Mouse (Mus musculus) liver, embryonic 16.5 days (tissue): Measurements from ENCODE around the gene Adgrl3. TPM values are rescaled to one million over a fixed set of nuclear protein-coding genes. Genes with fewer than 3 reads are reported as not detected.
A peak's percentile ranks its signal among the peaks of the same experiment; 100 is the strongest.

Source experiments
- ATAC-seq: fragments of 200-750 bp; cut with Nextera tagmentation; 2 replicates; pipeline ENCODE4 v1.8.0; 2017; ENCODE audit warnings: low read depth, mild to moderate bottlenecking, moderate number of reproducible peaks, moderate library complexity
- H3K27ac ChIP-seq: fragments of 300-500 bp; sonication (generic); 2 replicates; pipeline ENCODE4 v1.5.1; 2014; ENCODE audit warnings: mild to moderate bottlenecking, low read length
- H3K27me3 ChIP-seq: fragments of 300-500 bp; sonication (generic); 2 replicates; pipeline ENCODE4 v1.6.1; 2014; ENCODE audit warnings: low read depth, low read length, mixed read lengths; ENCODE audit not compliant: control insufficient read depth, insufficient read depth
- H3K36me3 ChIP-seq: fragments of 300-500 bp; sonication (generic); 2 replicates; pipeline ENCODE4 v1.6.1; 2014; ENCODE audit warnings: mild to moderate bottlenecking; ENCODE audit not compliant: control insufficient read depth, insufficient read depth
- H3K4me1 ChIP-seq: fragments of 300-500 bp; sonication (generic); 2 replicates; pipeline ENCODE4 v1.6.1; 2014; ENCODE audit warnings: low read depth, low read length, mixed read lengths; ENCODE audit not compliant: control insufficient read depth
- H3K4me2 ChIP-seq: fragments of 300-500 bp; sonication (generic); 2 replicates; pipeline ENCODE4 v1.6.1; 2014; ENCODE audit warnings: low read depth, low read length, mixed read lengths
- H3K4me3 ChIP-seq: fragments of 300-500 bp; sonication (generic); 2 replicates; pipeline ENCODE4 v1.5.1; 2014; ENCODE audit warnings: low read depth, mild to moderate bottlenecking, low read length
- H3K9ac ChIP-seq: fragments of 300-500 bp; sonication (generic); 2 replicates; pipeline ENCODE4 v1.6.1; 2014; ENCODE audit warnings: low read depth, low read length
- H3K9me3 ChIP-seq: fragments of 300-500 bp; sonication (generic); replicated peaks from 2 replicates; pipeline ENCODE4 v1.6.1; 2016; ENCODE audit warnings: low read length; ENCODE audit not compliant: control insufficient read depth
- WGBS: fragments of 180-500 bp; shearing (Covaris S2); extraction: QIAGEN DNeasy Blood & Tissue Kit; methylation state at CpG from one replicate; pipeline ENCODE4 v1.1.7; 2014; ENCODE audit not compliant: insufficient replicate concordance; 5-methylcytosine and 5-hydroxymethylcytosine counted together
- polyA plus RNA-seq: library from polyadenylated mRNA; unstranded; fragments of >200 nt; fragmentation: Nextera tagmentation; extraction: Ambion mirVana; gene quantifications from 2 replicates; pipeline ENCODE4 v1.2.1, GENCODE M21; 2015

Adgrl3 gene
- polyA plus RNA-seq, 1 experiment from 2014 or later = 0.89 TPM

- no peaks in the 10 kb centered on the region for H3K9me3 ChIP-seq
- H3K4me1 ChIP-seq = no peaks in the 10 kb centered on the region
- 79% methylated on average over 8 of the region's 8 CpGs for WGBS
- no peak overlapping the region for H3K9ac ChIP-seq
- H3K4me2 ChIP-seq = no peak overlapping the region
- H3K36me3 ChIP-seq = no peaks in the 10 kb centered on the region
- ATAC-seq = no peak
- no peaks in the 10 kb centered on the region for H3K27me3 ChIP-seq
- no peak overlapping the region for H3K4me3 ChIP-seq
- H3K27ac ChIP-seq = no peak overlapping the region
Observed at GRCm38 (mm10) chr5:81364198-81364643, 344.3 kb downstream of the Adgrl3 start.

- no peaks in the 10 kb centered on the region for H3K4me1 ChIP-seq
- 30% methylated on average over 2 of the region's 2 CpGs for WGBS
- no peak overlapping the region for H3K4me3 ChIP-seq
- H3K27ac ChIP-seq = no peak overlapping the region
- H3K9ac ChIP-seq = no peak overlapping the region
- no peaks in the 10 kb centered on the region for H3K27me3 ChIP-seq
- H3K9me3 ChIP-seq = no peaks in the 10 kb centered on the region
- ATAC-seq = no peak
- no peak overlapping the region for H3K4me2 ChIP-seq
- no peaks in the 10 kb centered on the region for H3K36me3 ChIP-seq
Observed at GRCm38 (mm10) chr5:81365250-81365649, 345.3 kb downstream of the Adgrl3 start.

GRCm38 (mm10) chr5:81370126-81370850 is 350.4 kb downstream of the Adgrl3 start:
- Histone ChIP-seq H3K4me2 (no peak overlapping the region), H3K4me1 (no peaks in the 10 kb centered on the region), H3K27ac (no peak overlapping the region), H3K4me3 (no peak overlapping the region), H3K36me3 (no peaks in the 10 kb centered on the region), H3K27me3 (no peaks in the 10 kb centered on the region), H3K9me3 (no peaks in the 10 kb centered on the region), H3K9ac (no peak overlapping the region)
- 73% methylated on average over 10 of the region's 10 CpGs for WGBS
- no peak for ATAC-seq

- 66% methylated on average over 7 of the region's 7 CpGs for WGBS
- H3K9me3 ChIP-seq = no peaks in the 10 kb centered on the region
- no peak overlapping the region for H3K9ac ChIP-seq
Observed at GRCm38 (mm10) chr5:81375992-81376391, 356.1 kb downstream of the Adgrl3 start.

GRCm38 (mm10) chr5:81405582-81406143 is 385.7 kb downstream of the Adgrl3 start:
- H3K4me2 ChIP-seq = no peak overlapping the region
- 50% methylated on average over 1 of the region's 1 CpGs for WGBS
- H3K27me3 ChIP-seq = no peaks in the 10 kb centered on the region
- H3K9me3 ChIP-seq = no peaks in the 10 kb centered on the region
- H3K36me3 ChIP-seq = no peaks in the 10 kb centered on the region
- H3K9ac ChIP-seq = no peak overlapping the region
- H3K4me1 ChIP-seq = no peaks in the 10 kb centered on the region
- H3K4me3 ChIP-seq = no peak overlapping the region
- H3K27ac ChIP-seq = no peak overlapping the region
- no peak for ATAC-seq

More at GRCm38 (mm10) chr5:81375992-81376391, 356.1 kb downstream of the Adgrl3 start:
- Histone ChIP-seq H3K27me3 (no peaks in the 10 kb centered on the region), H3K4me1 (no peaks in the 10 kb centered on the region), H3K36me3 (no peaks in the 10 kb centered on the region), H3K4me2 (no peak overlapping the region), H3K4me3 (no peak overlapping the region), H3K27ac (no peak overlapping the region)
- ATAC-seq = no peak

GRCm38 (mm10) chr5:81417326-81417725 is 397.4 kb downstream of the Adgrl3 start:
- H3K27ac ChIP-seq = no peak overlapping the region
- no peak overlapping the region for H3K9ac ChIP-seq
- no peaks in the 10 kb centered on the region for H3K9me3 ChIP-seq
- no peaks in the 10 kb centered on the region for H3K27me3 ChIP-seq
- ATAC-seq = no peak
- no peaks in the 10 kb centered on the region for H3K4me1 ChIP-seq
- no peaks in the 10 kb centered on the region for H3K36me3 ChIP-seq
- WGBS = 53% methylated on average over 3 of the region's 3 CpGs
- no peak overlapping the region for H3K4me3 ChIP-seq
- no peak overlapping the region for H3K4me2 ChIP-seq

- peak; percentile 51; the same call in 1 of the 2 replicates for ATAC-seq
- H3K27ac ChIP-seq = no peak overlapping the region
- H3K4me3 ChIP-seq = no peak overlapping the region
- no peaks in the 10 kb centered on the region for H3K9me3 ChIP-seq
- no peaks in the 10 kb centered on the region for H3K36me3 ChIP-seq
- WGBS = 66% methylated on average over 5 of the region's 5 CpGs
- no peaks in the 10 kb centered on the region for H3K4me1 ChIP-seq
- H3K9ac ChIP-seq = no peak overlapping the region
- H3K27me3 ChIP-seq = no peaks in the 10 kb centered on the region
- H3K4me2 ChIP-seq = no peak overlapping the region
Observed at GRCm38 (mm10) chr5:81427393-81427792, 407.5 kb downstream of the Adgrl3 start.

- WGBS = 75% methylated on average over 3 of the region's 3 CpGs
- no peaks in the 10 kb centered on the region for H3K4me1 ChIP-seq
Observed at GRCm38 (mm10) chr5:81436375-81436774, 416.4 kb downstream of the Adgrl3 start.

GRCm38 (mm10) chr5:81442150-81442549 is 422.2 kb downstream of the Adgrl3 start:
- WGBS = 40% methylated on average over 5 of the region's 5 CpGs
- Histone ChIP-seq H3K4me3 (no peak overlapping the region), H3K27me3 (no peaks in the 10 kb centered on the region), H3K4me2 (no peak overlapping the region), H3K36me3 (no peaks in the 10 kb centered on the region), H3K9ac (no peak overlapping the region), H3K27ac (no peak overlapping the region), H3K4me1 (no peaks in the 10 kb centered on the region), H3K9me3 (no peaks in the 10 kb centered on the region; the same call in 1 of the 2 replicates)
- ATAC-seq = no peak

More at GRCm38 (mm10) chr5:81436375-81436774, 416.4 kb downstream of the Adgrl3 start:
- H3K9me3 ChIP-seq = no peaks in the 10 kb centered on the region; the same call in 1 of the 2 replicates
- H3K4me3 ChIP-seq = no peak overlapping the region
- H3K4me2 ChIP-seq = no peak overlapping the region
- H3K36me3 ChIP-seq = no peaks in the 10 kb centered on the region
- ATAC-seq = no peak
- no peaks in the 10 kb centered on the region for H3K27me3 ChIP-seq
- H3K9ac ChIP-seq = no peak overlapping the region
- no peak overlapping the region for H3K27ac ChIP-seq
